Mouse (Mus musculus) liver, adult 2 months (tissue): ENCODE data around the gene Cmklr1. TPM values are rescaled to one million over a fixed set of nuclear protein-coding genes. Genes with fewer than 3 reads are reported as not detected.
A peak's percentile ranks its signal among the peaks of the same experiment; 100 is the strongest.

Experiments
- DNase-seq: peaks from one replicate; pipeline ENCODE4 v3.0.0-alpha.2; 2011; ENCODE audit warnings: low read depth, low spot score; ENCODE audit errors: extremely low read depth
- H3K27ac ChIP-seq: fragments of 200-500 bp; replicated peaks from 2 replicates; pipeline ENCODE4 v1.5.1; 2012; ENCODE audit warnings: low read depth, mild to moderate bottlenecking, control low read depth, inconsistent platforms, low read length; ENCODE audit not compliant: insufficient read depth
- H3K27me3 ChIP-seq: fragments of 200-500 bp; 2 replicates; pipeline ENCODE4 v1.6.1; 2012; ENCODE audit warnings: mild to moderate bottlenecking, moderate library complexity, low read length, inconsistent platforms; ENCODE audit not compliant: control insufficient read depth, insufficient read depth
- H3K36me3 ChIP-seq: fragments of 200-500 bp; 2 replicates; pipeline ENCODE4 v1.6.1; 2012; ENCODE audit warnings: low read length, inconsistent platforms; ENCODE audit not compliant: control insufficient read depth, insufficient read depth
- H3K4me1 ChIP-seq: fragments of 200-500 bp; 2 replicates; pipeline ENCODE4 v1.6.1; 2011; ENCODE audit warnings: low read length; ENCODE audit not compliant: control insufficient read depth, insufficient read depth
- H3K4me3 ChIP-seq: fragments of 200-500 bp; 2 replicates; pipeline ENCODE4 v1.5.1; 2011; ENCODE audit warnings: low read depth, mild to moderate bottlenecking, control low read depth, low read length, moderate library complexity; ENCODE audit not compliant: insufficient read depth
- H3K79me2 ChIP-seq: fragments of 200-500 bp; 2 replicates; pipeline ENCODE4 v1.6.1; 2012; ENCODE audit warnings: inconsistent platforms, mild to moderate bottlenecking, low read length, moderate library complexity; ENCODE audit not compliant: control insufficient read depth, insufficient read depth
- H3K9ac ChIP-seq: fragments of 200-500 bp; 2 replicates; pipeline ENCODE4 v1.6.1; 2012; ENCODE audit warnings: low read depth, mild to moderate bottlenecking, control low read depth, inconsistent platforms, low read length
- CTCF ChIP-seq: fragments of 200-500 bp; IDR thresholded peaks from 2 replicates; pipeline ENCODE4 v1.5.1; 2011; ENCODE audit warnings: low read depth, low read length, control low read depth
- POLR2A ChIP-seq: fragments of 200-500 bp; IDR thresholded peaks from 2 replicates; pipeline ENCODE4 v1.6.1; 2011; ENCODE audit warnings: low read length, control low read depth; ENCODE audit not compliant: insufficient read depth; ENCODE audit errors: extremely low read depth
- WGBS: fragments of 180-500 bp; shearing (Covaris S2); methylation state at CpG from one replicate; pipeline ENCODE4 v1.1.7; 2018; 5-methylcytosine and 5-hydroxymethylcytosine counted together
- polyA plus RNA-seq: library from polyadenylated mRNA; depleted of rRNA; stranded (reverse); fragments of >200 nt; gene quantifications from 2 replicates; pipeline ENCODE4 v1.2.3, GENCODE M21; 2012
- total RNA-seq: library from RNA; depleted of rRNA; stranded (reverse); fragments of >200 nt; gene quantifications from 2 replicates; pipeline ENCODE4 v1.2.3, GENCODE M21; 2014

The Cmklr1 gene
- total and polyA plus RNA-seq, 2 experiments, result 1.8 to 4.6 TPM

- TF ChIP-seq POLR2A, result no peak
- TF ChIP-seq CTCF, result no peak
- Histone ChIP-seq H3K27me3 (no peaks in the 10 kb centered on the region), H3K36me3 (no peaks in the 10 kb centered on the region), H3K9ac (no peak overlapping the region), H3K79me2 (no peaks in the 10 kb centered on the region), H3K27ac (no peak overlapping the region), H3K4me3 (no peak overlapping the region), H3K4me1 (0 out of 2 replicates have a peak, but pooled peaks cover 2% of the 10 kb centered on the region)
- 72% methylated on average over 12 of the region's 12 CpGs for WGBS
- no peak for DNase-seq
These were observed 12.2 kb downstream of the Cmklr1 start for GRCm38 (mm10) chr5:113638055-113638454.

- no peak for TF ChIP-seq CTCF
- TF ChIP-seq POLR2A, result no peak
- DNase-seq, result no peak
- Histone ChIP-seq H3K9ac (no peak overlapping the region), H3K79me2 (no peaks in the 10 kb centered on the region), H3K4me3 (no peak overlapping the region), H3K27me3 (no peaks in the 10 kb centered on the region), H3K36me3 (no peaks in the 10 kb centered on the region), H3K4me1 (0 out of 2 replicates have a peak, but pooled peaks cover 2% of the 10 kb centered on the region), H3K27ac (no peak overlapping the region)
- WGBS, result 83% methylated on average over 4 of the region's 4 CpGs
These were observed 12.6 kb downstream of the Cmklr1 start for GRCm38 (mm10) chr5:113637631-113638030.

DNA sequence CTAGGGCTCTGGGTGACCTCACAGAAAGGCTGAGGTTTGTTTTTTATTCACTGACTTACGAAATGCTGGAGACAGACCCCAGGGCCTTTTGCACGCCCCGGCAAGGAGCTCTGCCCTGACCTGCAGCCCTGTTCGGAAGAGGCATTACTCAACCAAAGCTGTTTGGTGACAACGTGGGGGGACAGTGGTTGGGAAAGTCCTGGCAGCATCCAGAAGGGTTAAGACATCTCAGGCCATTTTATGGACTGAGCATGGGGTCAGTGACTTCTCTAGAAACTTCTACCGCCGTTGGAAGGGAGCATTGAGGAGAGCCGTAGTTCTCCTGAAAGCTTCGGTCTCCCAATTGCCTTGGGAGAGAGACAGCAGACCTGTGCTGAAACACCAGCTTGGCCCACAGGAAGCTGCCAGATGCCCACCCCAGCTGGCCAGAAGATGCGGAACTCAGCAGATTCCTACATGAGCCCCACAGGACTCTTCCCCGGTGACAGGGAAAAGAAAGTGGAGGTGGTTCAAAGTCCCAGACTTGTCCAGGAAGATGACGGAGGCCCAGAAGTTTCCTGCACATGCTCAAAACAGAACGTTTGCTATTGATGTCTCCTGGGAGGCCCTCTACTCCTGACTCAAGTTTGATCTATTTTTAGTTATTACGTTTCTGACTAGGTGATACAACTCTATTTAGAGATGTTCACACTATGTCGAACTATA is 14.2 kb downstream of the Cmklr1 start:
- 68% methylated on average over 15 of the region's 15 CpGs for WGBS
- H3K36me3 ChIP-seq, result no peaks in the 10 kb centered on the region
- DNase-seq, result no peak

DNA sequence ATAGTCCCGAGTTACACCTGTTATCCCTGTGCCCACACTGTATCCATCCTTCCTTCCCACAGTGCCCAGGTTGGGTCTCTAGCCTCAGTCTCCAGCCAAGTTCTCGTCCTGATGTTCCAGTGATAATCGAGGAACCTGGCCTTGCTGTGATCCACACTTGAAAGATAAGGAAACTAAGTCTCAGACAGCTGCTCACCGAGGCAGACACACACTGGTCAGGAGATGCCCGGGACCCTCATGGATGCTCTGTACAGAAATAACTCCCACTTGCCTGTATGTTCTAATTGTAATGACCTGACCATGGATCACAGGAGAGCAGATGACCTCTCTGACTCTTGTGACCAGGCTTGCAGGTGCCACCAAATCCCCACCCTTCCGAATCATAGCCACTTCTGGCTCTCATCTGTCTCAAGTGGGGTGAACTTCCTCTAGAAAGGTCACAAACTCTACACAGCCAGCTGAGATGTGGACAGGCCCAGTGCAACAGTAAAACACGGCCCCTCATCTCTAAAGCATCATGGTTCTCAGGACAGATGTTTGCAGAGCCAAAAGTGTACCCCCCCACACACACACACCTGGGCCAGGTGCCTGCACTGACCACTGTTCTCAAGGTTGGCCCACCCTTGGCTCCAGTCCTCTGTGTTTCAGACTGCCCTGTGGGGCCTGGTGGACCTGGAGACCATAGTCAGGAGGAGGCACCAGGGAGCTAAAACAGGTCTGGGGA is 15.2 kb downstream of the Cmklr1 start:
- no peak overlapping the region for H3K27ac ChIP-seq

More for the DNA sequence above, 14.2 kb downstream of the Cmklr1 start:
- Histone ChIP-seq H3K27me3 (no peaks in the 10 kb centered on the region), H3K9ac (no peak overlapping the region), H3K4me1 (0 out of 2 replicates have a peak, but pooled peaks cover 2% of the 10 kb centered on the region), H3K79me2 (no peaks in the 10 kb centered on the region), H3K27ac (no peak overlapping the region), H3K4me3 (no peak overlapping the region)
- no peak for TF ChIP-seq CTCF
- TF ChIP-seq POLR2A, result no peak

GRCm38 (mm10) chr5:113634024-113634651 is 16.1 kb downstream of the Cmklr1 start:
- 50% methylated on average over 13 of the region's 13 CpGs for WGBS
- no peak overlapping the region for H3K4me3 ChIP-seq
- no peaks in the 10 kb centered on the region for H3K36me3 ChIP-seq
- H3K27ac ChIP-seq, result peak overlapping the region; percentile 45
- TF ChIP-seq CTCF (no peak), POLR2A (no peak)
- DNase-seq, result peak; percentile 19
- H3K9ac ChIP-seq, result no peak overlapping the region
- H3K79me2 ChIP-seq, result no peaks in the 10 kb centered on the region
- no peaks in the 10 kb centered on the region for H3K27me3 ChIP-seq
- H3K4me1 ChIP-seq, result 0 out of 2 replicates have a peak, but pooled peaks cover 2% of the 10 kb centered on the region

More for the DNA sequence above, 15.2 kb downstream of the Cmklr1 start:
- Histone ChIP-seq H3K27me3 (no peaks in the 10 kb centered on the region), H3K9ac (no peak overlapping the region), H3K4me1 (0 out of 2 replicates have a peak, but pooled peaks cover 2% of the 10 kb centered on the region), H3K4me3 (no peak overlapping the region), H3K79me2 (no peaks in the 10 kb centered on the region), H3K36me3 (no peaks in the 10 kb centered on the region)
- 65% methylated on average over 7 of the region's 7 CpGs for WGBS
- TF ChIP-seq CTCF, result no peak
- TF ChIP-seq POLR2A, result no peak
- DNase-seq, result no peak
